Comparison of ENCODE assay signal across 10 mouse cellular contexts in genomic region chr4:107822936-107823411, GRCm38 (mm10). TPM values are rescaled to one million over a fixed set of nuclear protein-coding genes. Genes with fewer than 3 reads are reported as not detected.
DNase-seq lines count a peak whose midpoint lies in the region; ATAC-seq lines count a peak whose summit lies in the region.
"Had no signal": no experiment of that assay in that cellular context is flagged by ENCODE, and none has a peak within 500 bp of the region (broad histone marks: within the 10 kb centered on the region; RNA-seq: fewer than 3 reads in every experiment).

No protein-coding gene starts in this region.

- H3K27me3 ChIP-seq in limb, embryonic 12.5 days, result no peaks in the 10 kb centered on the region; the same call in 1 of the 2 replicates
- no peaks in the 10 kb centered on the region for H3K27me3 ChIP-seq in stomach, embryonic 16.5 days (ENCODE audit: control insufficient read depth, insufficient read depth, low read length)

- H3K4me2 ChIP-seq in limb, embryonic 12.5 days, result peak overlapping the region; percentile 23; the same call in 1 of the 2 replicates
- H3K4me2 ChIP-seq in stomach, embryonic 16.5 days (ENCODE audit: low read depth, low read length), result no peak overlapping the region

- peak; percentile 51 for DNase-seq in cerebellum, adult 9-11 months
- DNase-seq in cerebellum, adult 18-20 months, result no peak
- DNase-seq in right cerebral cortex, adult 18-20 months, result peak; percentile 40
- DNase-seq in right cerebral cortex, postnatal 14 days, result no peak
- DNase-seq in spleen, postnatal 4 days (ENCODE audit: low spot score in 2 of 2), result no peak
- no peak for DNase-seq in kidney, adult 11 months
- DNase-seq: lung, adult 18-20 months; spleen, adult 18-20 months had no signal

- no peaks in the 10 kb centered on the region for H3K36me3 ChIP-seq in limb, embryonic 12.5 days
- no peaks in the 10 kb centered on the region for H3K36me3 ChIP-seq in stomach, embryonic 16.5 days (ENCODE audit: control insufficient read depth, insufficient read depth, low read length)

- H3K9ac ChIP-seq in limb, embryonic 12.5 days (replicated peaks), result 0 out of 2 replicates have a peak overlapping the region, but pooled peaks have one; percentile 14
- no peak overlapping the region for H3K9ac ChIP-seq in stomach, embryonic 16.5 days (ENCODE audit: low read length)

- H3K4me1 ChIP-seq in limb, embryonic 12.5 days (replicated peaks), result peaks cover 17% of the 10 kb centered on the region
- H3K4me1 ChIP-seq in stomach, embryonic 16.5 days (ENCODE audit: control insufficient read depth, insufficient read depth, low read length), result 0 out of 2 replicates have a peak, but pooled peaks cover 3% of the 10 kb centered on the region

- H3K27ac ChIP-seq in limb, embryonic 12.5 days, result no peak overlapping the region
- H3K27ac ChIP-seq in stomach, embryonic 16.5 days (ENCODE audit: low read length), result no peak overlapping the region

- no peaks in the 10 kb centered on the region for H3K9me3 ChIP-seq in limb, embryonic 12.5 days
- H3K9me3 ChIP-seq in stomach, embryonic 16.5 days (replicated peaks; ENCODE audit: control insufficient read depth, low read length), result no peaks in the 10 kb centered on the region

- peak overlapping the region; percentile 14; the same call in 1 of the 2 replicates for H3K4me3 ChIP-seq in limb, embryonic 12.5 days (replicated peaks)
- H3K4me3 ChIP-seq in stomach, embryonic 16.5 days (replicated peaks; ENCODE audit: low read length), result no peak overlapping the region

- ATAC-seq in limb, embryonic 12.5 days (ENCODE audit: insufficient number of reproducible peaks, insufficient read depth, low FRiP score, low TSS enrichment, low read depth), result no peak
- 0 out of 2 replicates have a peak, but pooled peaks have one; percentile 32 for ATAC-seq in stomach, embryonic 16.5 days (ENCODE audit: insufficient read depth, low FRiP score)

- 34% methylated on average over 9 of the region's 9 CpGs for WGBS in limb, embryonic 12.5 days
- 58% methylated on average over 9 of the region's 9 CpGs for WGBS in stomach, embryonic 16.5 days

RNA-seq across cellular contexts. Expression of gene Lrp8, which starts 20.9 kb away (rescaled TPM):
- polyA plus RNA-seq in limb, embryonic 12.5 days (2016; fragmentation: Nextera tagmentation; extraction: Ambion mirVana), result 6.0 and 7.4 TPM in 2 replicates
- 0.72 and 0.96 TPM in 2 replicates for polyA plus RNA-seq in stomach, embryonic 16.5 days (2015; fragmentation: Nextera tagmentation; extraction: Ambion mirVana)

RNA-seq across cellular contexts. Expression of gene Magoh, which starts 56.6 kb away (rescaled TPM):
- 255 and 288 TPM in 2 replicates for polyA plus RNA-seq in limb, embryonic 12.5 days (2016; fragmentation: Nextera tagmentation; extraction: Ambion mirVana)
- polyA plus RNA-seq in stomach, embryonic 16.5 days (2015; fragmentation: Nextera tagmentation; extraction: Ambion mirVana), result 133 and 154 TPM in 2 replicates

Comparison
In these comparisons a context has a peak if more than half of its experiments do, and no peak if none do; other contexts are left out.
1. DNase-seq: peak in cerebellum, adult 9-11 months (single experiment) and right cerebral cortex, adult 18-20 months (single experiment); none in cerebellum, adult 18-20 months (0 of 2), right cerebral cortex, postnatal 14 days (single experiment), spleen, postnatal 4 days (0 of 2) and kidney, adult 11 months (single experiment).